Mouse (Mus musculus) cerebellum, postnatal 14 days (tissue): ENCODE measurements around the gene Gemin7.
A peak's percentile ranks its signal among the peaks of the same experiment; 100 is the strongest.

Source experiments
- DNase-seq, 2 experiments: peaks; one replicate each; pipeline ENCODE4 v3.0.0; 2021; ENCODE audit warnings: mixed read lengths in 2 of 2

The Gemin7 gene

DNA sequence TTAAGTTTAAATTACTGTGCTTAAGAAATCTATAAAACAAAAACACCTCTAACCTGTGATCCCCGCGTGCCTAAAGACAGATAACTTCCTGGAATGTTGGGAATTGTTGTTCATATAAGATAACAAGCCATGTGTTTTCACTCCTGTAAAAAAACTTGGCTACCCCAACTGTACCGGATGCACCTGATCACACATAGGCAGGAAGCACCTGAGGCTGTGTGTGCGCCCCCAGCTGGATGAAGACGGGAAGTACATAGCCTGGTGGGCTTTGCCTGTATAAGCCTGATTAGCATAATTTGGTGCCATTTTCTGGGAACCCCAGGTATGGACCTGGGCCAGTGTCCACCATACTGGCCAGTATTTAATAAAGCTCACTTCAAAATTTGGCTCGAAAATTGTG is 33.8 kb downstream of the Gemin7 start:
- peak in 1 of 2 experiments; percentile 63 for DNase-seq

DNA sequence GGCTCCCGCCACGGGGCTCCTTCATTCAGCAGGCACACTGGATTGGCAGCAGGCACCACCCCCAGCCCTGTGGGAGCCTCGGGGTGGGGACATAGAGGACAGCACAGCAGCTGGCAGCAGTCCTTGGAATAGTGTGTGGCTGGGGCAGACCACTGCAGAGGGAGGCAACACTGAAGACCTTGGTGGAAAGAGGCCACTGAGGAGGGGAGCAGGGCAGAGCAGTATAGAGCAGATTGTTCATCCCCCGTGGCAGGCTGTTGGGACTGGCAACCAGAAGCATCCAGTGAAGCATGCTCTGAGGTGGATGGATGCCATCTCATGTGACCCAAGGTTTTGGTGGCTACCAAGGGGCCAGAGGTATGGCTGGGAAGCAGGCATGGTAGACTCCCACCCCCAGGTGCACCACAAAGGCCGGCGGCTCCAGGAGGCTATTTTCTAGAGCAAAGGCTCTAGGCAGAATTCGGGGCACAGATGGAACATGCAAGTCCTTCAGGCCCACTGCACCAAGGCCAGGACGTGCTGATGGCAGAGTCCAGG is 35.2 kb downstream of the Gemin7 start:
- DNase-seq: peak; percentile 78 to 86

DNA sequence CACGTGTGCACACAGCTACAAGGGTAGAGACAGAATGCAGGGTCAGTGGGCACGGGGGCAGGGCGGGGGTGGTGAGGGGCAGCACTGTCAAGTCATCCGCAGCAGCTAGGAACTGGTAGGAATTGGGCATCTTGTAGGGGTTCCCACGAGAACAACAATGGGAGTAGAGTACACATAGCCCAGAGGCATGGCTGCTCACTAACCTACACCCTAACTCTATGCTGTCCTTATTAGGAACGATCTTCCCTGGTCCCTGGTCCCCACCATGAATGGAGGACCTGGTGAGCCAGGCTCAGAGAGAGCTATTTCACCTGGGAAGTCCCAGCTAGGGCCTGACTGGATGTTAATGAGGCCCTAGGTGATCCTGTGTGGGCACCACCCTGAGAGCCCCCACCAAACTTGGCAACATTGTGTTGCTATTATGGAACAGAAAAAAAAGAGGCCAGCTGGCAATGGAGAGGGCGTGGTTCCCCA is 35.7 kb downstream of the Gemin7 start:
- DNase-seq: peak in 1 of 2 experiments; percentile 45

DNA sequence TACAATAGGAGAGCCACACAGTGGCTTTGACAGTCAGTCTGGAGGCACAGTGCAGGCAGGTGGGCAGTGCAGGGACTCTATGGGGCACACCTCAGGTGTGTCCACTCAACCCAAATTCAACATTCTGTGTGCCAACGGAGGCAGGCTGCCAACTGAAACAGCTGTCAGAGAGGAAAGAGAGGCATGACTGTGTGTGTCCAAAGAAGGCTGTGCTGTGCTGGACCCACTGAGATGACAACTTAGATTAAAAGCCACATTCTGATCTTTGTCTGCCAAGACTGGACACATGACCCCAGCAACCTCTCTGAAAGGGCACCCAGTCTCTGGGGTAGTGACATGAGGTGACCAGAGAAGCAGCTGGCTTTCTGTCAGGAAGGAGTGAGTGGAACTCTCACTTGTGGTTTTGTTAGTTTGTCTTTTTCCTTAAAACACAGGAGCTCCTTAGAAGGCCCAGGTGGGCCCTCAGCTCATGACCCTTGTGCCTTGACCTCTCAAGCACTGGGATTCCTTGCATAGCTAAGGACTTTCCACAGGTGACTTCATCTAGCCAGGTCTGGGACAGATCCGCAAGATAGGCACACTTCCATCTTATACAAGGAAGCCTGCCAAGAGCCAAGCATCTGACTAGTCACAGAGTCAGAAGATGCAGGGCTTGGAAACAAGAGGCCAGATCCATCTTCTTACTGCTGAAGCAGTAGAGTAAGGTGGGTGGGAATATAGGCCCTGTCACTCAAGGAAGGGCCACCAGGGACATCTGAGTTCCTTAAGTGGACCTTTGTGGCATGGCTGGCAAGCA is 36.4 kb downstream of the Gemin7 start:
- DNase-seq: peak; percentile 52 to 64

DNA sequence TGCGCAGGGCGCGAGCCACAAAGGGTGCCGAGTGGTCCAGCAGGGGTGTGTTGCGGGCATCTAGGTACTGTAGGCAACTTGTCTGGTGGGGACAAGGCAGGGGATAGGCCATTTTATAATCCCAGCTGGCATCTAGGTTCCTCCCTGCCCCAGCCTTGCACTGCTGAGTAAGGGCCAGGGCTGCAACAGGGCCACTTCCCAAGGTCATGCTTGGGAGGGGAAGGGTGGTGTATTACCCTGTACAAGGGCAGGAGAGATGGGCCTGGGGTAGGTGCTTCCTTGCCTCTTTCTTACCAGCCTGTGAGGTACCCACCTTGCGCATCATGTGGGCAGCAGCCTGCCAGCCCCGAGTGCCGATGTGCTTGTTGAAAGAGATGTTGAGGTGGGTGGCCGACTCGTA is 42.7 kb downstream of the Gemin7 start:
- DNase-seq: no peak

DNA sequence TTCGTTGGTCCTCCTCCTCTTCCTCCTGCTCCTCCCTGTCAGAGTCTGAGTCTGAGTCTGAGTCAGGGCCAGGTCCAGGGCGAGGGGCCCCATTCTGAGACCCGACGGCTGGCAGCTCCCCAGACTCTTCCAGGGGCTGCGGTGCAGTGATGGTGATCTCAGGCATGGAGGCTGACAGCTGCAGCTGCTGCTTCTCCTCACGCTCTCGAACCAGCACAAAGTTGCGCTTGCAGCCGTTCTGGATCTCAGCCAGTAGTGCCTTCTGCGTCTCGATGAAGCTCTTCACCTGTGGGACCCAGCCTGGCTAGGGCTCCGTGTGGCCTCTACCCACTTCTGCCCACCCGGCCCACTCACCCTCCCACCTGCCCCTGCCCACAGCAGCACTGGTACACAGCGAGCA is 45.2 kb downstream of the Gemin7 start:
- DNase-seq: peak in 1 of 2 experiments; percentile 39

DNA sequence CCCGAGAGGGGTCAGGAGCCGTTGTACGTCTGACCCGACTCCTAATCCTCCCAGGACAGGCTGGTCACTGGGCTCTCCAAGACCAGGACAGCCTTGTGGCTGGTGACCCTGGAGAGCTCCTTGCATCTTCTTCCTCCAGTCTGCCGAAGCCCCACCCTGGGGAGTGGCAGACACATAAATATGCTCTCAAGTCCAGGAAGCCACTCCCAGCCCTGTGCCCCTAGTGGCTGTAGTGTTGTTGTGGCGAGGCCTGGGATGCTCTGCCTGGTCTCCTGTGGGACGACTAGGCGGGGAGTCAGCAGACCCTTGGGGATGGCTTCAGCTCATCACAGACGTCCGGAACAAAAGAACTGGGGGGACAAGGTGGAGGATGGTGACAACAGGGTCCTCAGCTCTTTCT is 46.3 kb downstream of the Gemin7 start:
- DNase-seq: no peak

DNA sequence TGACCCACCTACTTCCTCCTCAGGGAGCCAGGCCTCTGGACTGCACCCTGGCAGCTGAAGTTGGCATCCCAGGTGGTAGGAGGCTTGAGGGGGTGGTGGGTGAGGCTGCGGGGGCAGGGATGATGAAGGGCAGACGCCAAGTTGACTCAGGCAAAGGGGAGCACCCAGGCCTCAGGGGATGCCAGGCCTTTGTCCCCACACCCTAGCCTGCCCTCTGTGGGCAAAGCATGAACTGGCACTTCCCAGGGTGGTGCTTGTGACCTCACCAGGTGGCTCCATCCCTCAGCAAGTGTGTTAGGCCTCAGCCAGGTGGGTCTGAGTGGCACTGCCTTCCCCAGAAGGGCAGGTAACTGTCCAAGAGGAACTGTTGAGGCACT is 52.3 kb downstream of the Gemin7 start:
- no peak for DNase-seq

DNA sequence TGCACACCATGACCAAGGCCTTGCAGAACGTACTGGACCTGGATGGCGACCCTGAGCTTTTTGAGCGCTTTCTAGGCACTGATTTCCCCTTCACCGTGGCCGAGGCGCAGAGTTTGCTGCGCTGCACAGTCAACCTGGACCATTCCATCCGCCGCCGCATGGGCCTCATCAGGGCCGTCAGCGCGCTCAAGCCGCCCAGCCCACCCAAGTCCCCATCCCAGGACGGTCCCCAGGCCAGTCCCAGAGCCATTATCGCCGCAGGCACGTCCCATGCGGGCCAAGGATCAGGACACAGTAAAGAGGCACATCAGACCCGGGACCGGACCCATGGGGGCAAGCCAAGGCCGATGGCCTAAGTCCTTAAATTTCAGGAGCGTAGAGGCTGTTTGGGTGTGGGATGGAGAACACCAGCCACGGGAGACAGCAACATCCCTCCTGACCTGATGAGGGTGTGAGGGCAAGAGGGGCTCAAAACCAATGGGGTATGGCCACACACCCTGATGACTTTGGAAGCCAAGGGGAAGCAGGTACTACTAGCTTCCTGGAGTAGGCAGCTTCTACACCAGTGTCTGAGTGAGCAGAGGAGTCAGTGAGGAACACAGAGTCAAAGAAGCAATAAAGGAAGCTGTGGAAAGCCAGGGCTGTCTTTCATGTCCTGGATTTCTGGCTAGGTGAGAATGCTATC is 52.8 kb downstream of the Gemin7 start:
- DNase-seq: no peak

DNA sequence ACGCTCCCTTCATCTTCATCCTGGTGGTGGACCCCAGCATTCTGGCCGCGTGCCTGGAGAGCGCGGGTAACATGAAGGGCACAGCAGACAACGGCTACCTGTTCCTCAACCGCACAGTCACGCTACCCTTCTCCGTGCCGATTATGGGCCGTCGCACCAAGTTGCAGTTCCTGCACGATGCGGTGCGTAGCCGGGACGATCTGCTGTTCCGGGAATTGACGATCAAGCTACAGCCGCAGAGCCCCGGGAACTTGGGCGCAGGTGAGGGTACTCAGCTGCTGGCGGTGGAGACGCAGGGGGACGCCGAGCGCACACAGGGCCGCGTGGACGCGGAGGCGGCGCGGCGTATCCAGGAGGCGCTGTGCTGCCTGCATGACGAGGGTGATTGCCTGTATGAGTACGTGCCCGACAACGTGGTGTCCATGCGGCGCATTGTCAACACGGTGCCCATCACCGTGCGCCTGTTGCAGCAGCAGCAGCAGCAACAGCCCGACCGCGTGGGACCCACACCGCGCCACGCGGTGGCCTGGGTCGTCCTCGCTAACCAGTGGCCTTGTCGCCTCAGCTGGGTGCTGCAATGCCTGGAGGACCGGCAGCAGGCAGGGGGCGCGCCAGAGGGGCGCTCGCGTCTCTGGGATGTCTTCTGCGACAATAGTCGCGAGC is 53.5 kb downstream of the Gemin7 start:
- DNase-seq: peak; percentile 52 to 61

DNA sequence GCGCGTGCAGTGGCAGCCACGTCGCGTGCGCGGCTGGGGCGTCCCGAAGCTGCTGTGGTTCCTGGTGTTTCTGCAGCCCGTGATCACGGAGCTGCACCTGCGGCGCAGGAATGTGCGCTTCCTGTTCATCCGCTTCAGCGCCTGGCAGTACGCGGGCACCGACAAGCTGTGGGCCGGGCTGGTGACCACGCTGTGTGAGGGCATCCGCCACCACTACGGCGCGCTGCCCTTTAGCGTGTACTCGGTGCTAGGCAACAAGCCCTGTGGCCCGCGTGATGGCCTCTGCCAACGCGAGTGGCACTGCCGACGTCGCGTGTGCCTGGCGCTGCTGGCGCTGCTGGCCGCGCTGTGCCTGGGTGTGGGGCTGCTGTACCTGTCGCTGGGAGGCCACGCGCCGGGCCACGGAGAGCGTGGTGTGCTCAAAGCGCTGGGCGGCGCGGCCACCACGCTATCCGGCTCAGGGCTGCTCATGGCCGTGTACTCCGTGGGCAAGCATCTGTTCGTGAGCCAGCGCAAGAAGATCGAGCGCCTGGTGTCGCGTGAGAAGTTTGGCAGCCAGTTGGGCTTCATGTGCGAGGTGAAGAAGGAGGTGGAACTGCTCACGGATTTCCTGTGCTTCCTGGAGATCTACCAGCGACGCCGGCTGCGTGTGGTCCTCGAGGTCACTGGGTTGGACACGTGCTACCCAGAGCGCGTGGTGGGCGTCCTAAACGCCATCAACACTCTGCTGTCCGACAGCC is 54.2 kb downstream of the Gemin7 start:
- peak in 1 of 2 experiments; percentile 62 for DNase-seq

DNA sequence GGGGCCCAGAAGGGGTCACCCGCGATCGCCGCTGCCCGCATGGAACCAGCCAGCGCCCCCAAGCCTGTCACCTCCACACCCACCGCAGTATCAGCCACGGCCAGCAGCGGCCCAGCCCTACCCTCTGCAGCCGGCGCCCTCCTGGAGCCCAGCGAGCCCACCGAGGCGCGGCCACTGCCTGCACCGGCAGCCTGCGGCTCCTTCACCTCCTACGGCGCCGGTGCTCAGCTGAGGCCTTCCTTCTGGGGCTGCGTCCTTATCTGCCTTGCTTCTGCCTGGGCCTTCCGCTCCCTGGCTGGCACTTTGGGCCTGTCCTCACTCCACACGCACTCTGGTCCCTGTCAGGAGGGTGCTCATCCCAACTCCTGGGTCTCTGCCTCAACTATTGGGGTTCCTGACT is 57.4 kb downstream of the Gemin7 start:
- peak in 1 of 2 experiments; percentile 12 for DNase-seq

DNA sequence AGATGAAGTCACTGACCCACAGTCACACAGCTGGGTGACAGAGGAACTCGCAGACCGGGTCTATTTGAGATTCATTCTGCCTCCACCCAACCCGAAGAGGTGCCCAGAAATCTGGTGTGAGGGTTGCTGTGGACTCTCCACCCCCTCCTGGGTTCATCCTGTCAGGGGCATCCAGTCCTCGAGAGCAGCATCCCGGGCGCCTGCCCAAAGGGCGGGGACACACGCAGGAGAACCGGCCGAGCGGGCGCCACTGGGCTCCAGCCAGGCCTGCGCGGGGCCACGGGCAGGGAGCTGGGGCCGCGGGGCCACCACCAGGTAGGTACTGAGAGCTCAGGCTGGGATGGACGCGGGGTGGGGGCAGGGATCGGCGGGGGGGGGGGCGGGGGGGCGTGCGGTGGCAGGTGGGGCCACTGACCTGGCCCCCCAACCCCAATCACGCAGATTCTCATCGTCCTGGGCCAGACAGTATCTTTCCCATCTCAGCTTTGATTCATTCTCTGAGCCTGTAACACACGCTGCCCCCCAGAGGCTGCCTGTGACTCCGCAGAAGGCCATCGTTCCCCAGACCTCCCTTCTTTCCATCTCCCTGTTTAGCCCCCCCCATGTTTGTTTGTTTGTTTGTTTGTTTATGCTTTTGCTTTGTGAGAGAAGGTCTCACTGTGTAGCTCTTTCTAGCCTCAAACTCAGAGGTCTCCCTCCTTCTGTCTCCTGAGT is 59.6 kb downstream of the Gemin7 start, which contains the start of gene Nkpd1:
Gene Nkpd1 (plus strand): TSS at position 187 of the 714 bp plus-strand sequence.
- DNase-seq: peak; percentile 51 to 68
